Mouse (Mus musculus): ENCODE data around the gene AL732309.1. TPM values are rescaled to one million over a fixed set of nuclear protein-coding genes. Genes with fewer than 3 reads are reported as not detected.

The AL732309.1 gene
- polyA plus RNA-seq, 1 experiment from 2014 or later = 4.2 TPM

GRCm38 (mm10) chr2:25264851-25265250 is 18.2 kb upstream of the AL732309.1 start:
- H3K4me3 ChIP-seq (ENCODE audit: low read depth, low read length) = no peak overlapping the region

GRCm38 (mm10) chr2:25264286-25264660 is 17.6 kb upstream of the AL732309.1 start:
- Histone ChIP-seq H3K4me3 (ENCODE audit: low read depth, low read length) (no peak overlapping the region), H3K27me3 (ENCODE audit: control insufficient read depth, insufficient read depth, low read length) (peaks cover 12% of the 10 kb centered on the region), H3K36me3 (replicated peaks; ENCODE audit: control insufficient read depth, insufficient read depth, low read depth, low read length) (no peaks in the 10 kb centered on the region), H3K4me2 (ENCODE audit: low read depth, low read length) (peak overlapping the region; percentile 7; the same call in 1 of the 2 replicates), H3K4me1 (ENCODE audit: control insufficient read depth, insufficient read depth, low read length) (peaks cover 9% of the 10 kb centered on the region), H3K9me3 (replicated peaks; ENCODE audit: control insufficient read depth, low read length) (no peaks in the 10 kb centered on the region), H3K9ac (replicated peaks; ENCODE audit: low read length) (no peak overlapping the region), H3K27ac (replicated peaks; ENCODE audit: low read depth, low read length) (no peak overlapping the region)
- ATAC-seq (replicated peaks; ENCODE audit: insufficient number of reproducible peaks, low FRiP score, low TSS enrichment, low read depth) = no peak
- DNase-seq (ENCODE audit: low spot score) = no peak
- WGBS = 80% methylated on average over 5 of the region's 5 CpGs

More at GRCm38 (mm10) chr2:25264851-25265250, 18.2 kb upstream of the AL732309.1 start:
- Histone ChIP-seq H3K27me3 (ENCODE audit: control insufficient read depth, insufficient read depth, low read length) (peaks cover 12% of the 10 kb centered on the region), H3K9ac (replicated peaks; ENCODE audit: low read length) (no peak overlapping the region), H3K4me2 (ENCODE audit: low read depth, low read length) (peak overlapping the region; percentile 7; the same call in 1 of the 2 replicates), H3K27ac (replicated peaks; ENCODE audit: low read depth, low read length) (no peak overlapping the region), H3K36me3 (replicated peaks; ENCODE audit: control insufficient read depth, insufficient read depth, low read depth, low read length) (no peaks in the 10 kb centered on the region), H3K9me3 (replicated peaks; ENCODE audit: control insufficient read depth, low read length) (no peaks in the 10 kb centered on the region), H3K4me1 (ENCODE audit: control insufficient read depth, insufficient read depth, low read length) (peaks cover 9% of the 10 kb centered on the region)
- ATAC-seq (replicated peaks; ENCODE audit: insufficient number of reproducible peaks, low FRiP score, low TSS enrichment, low read depth) (no peak), DNase-seq (ENCODE audit: low spot score) (no peak)
- 72% methylated on average over 3 of the region's 3 CpGs for WGBS

- Histone ChIP-seq H3K4me1 (ENCODE audit: control insufficient read depth, insufficient read depth, low read length) (peaks cover 9% of the 10 kb centered on the region), H3K27ac (replicated peaks; ENCODE audit: low read depth, low read length) (no peak overlapping the region), H3K4me3 (ENCODE audit: low read depth, low read length) (peak overlapping the region; percentile 66), H3K9ac (replicated peaks; ENCODE audit: low read length) (peak overlapping the region; percentile 7; the same call in 1 of the 2 replicates), H3K4me2 (ENCODE audit: low read depth, low read length) (peak overlapping the region; percentile 93), H3K9me3 (replicated peaks; ENCODE audit: control insufficient read depth, low read length) (no peaks in the 10 kb centered on the region), H3K27me3 (ENCODE audit: control insufficient read depth, insufficient read depth, low read length) (peaks cover 12% of the 10 kb centered on the region), H3K36me3 (replicated peaks; ENCODE audit: control insufficient read depth, insufficient read depth, low read depth, low read length) (no peaks in the 10 kb centered on the region)
- DNase-seq (ENCODE audit: low spot score) (no peak), ATAC-seq (replicated peaks; ENCODE audit: insufficient number of reproducible peaks, low FRiP score, low TSS enrichment, low read depth) (no peak)
- 19% methylated on average over 12 of the region's 12 CpGs for WGBS
These were observed 17.1 kb upstream of the AL732309.1 start for GRCm38 (mm10) chr2:25263623-25264285.

GRCm38 (mm10) chr2:25262795-25263622 is 16.3 kb upstream of the AL732309.1 start:
- WGBS = under 1% methylated on average over 76 of the region's 82 CpGs
- H3K27ac ChIP-seq (replicated peaks; ENCODE audit: low read depth, low read length) = no peak overlapping the region
- ATAC-seq (replicated peaks; ENCODE audit: insufficient number of reproducible peaks, low FRiP score, low TSS enrichment, low read depth) = peak; percentile 3; the same call in 1 of the 2 replicates

GRCm38 (mm10) chr2:25262291-25262767 is 15.7 kb upstream of the AL732309.1 start, which contains the start of gene Tprn:
Gene Tprn (plus strand): TSS chr2:25262618.
- 0% methylated on average over 39 of the region's 39 CpGs for WGBS
- peak within 1 kb of the TSS; percentile 66 for H3K4me3 ChIP-seq (ENCODE audit: low read depth, low read length)
- H3K9ac ChIP-seq (replicated peaks; ENCODE audit: low read length) = peak within 1 kb of the TSS; percentile 66
- peaks cover 12% of the 10 kb centered on the region for H3K27me3 ChIP-seq (ENCODE audit: control insufficient read depth, insufficient read depth, low read length)
- DNase-seq (ENCODE audit: low spot score) (peak; percentile 97), ATAC-seq (replicated peaks; ENCODE audit: insufficient number of reproducible peaks, low FRiP score, low TSS enrichment, low read depth) (peak; percentile 99)
- H3K9me3 ChIP-seq (replicated peaks; ENCODE audit: control insufficient read depth, low read length) = no peaks in the 10 kb centered on the region
- H3K36me3 ChIP-seq (replicated peaks; ENCODE audit: control insufficient read depth, insufficient read depth, low read depth, low read length) = no peaks in the 10 kb centered on the region
- peak within 1 kb of the TSS; percentile 93 for H3K4me2 ChIP-seq (ENCODE audit: low read depth, low read length)
- peaks cover 9% of the 10 kb centered on the region for H3K4me1 ChIP-seq (ENCODE audit: control insufficient read depth, insufficient read depth, low read length)
- no peak within 1 kb of the TSS for H3K27ac ChIP-seq (replicated peaks; ENCODE audit: low read depth, low read length)

More at GRCm38 (mm10) chr2:25262795-25263622, 16.3 kb upstream of the AL732309.1 start:
- Histone ChIP-seq H3K36me3 (replicated peaks; ENCODE audit: control insufficient read depth, insufficient read depth, low read depth, low read length) (no peaks in the 10 kb centered on the region), H3K4me2 (ENCODE audit: low read depth, low read length) (peak overlapping the region; percentile 93), H3K4me1 (ENCODE audit: control insufficient read depth, insufficient read depth, low read length) (peaks cover 9% of the 10 kb centered on the region), H3K9me3 (replicated peaks; ENCODE audit: control insufficient read depth, low read length) (no peaks in the 10 kb centered on the region), H3K9ac (replicated peaks; ENCODE audit: low read length) (peak overlapping the region; percentile 66), H3K4me3 (ENCODE audit: low read depth, low read length) (peak overlapping the region; percentile 66), H3K27me3 (ENCODE audit: control insufficient read depth, insufficient read depth, low read length) (peaks cover 12% of the 10 kb centered on the region)
- peak; percentile 35 for DNase-seq (ENCODE audit: low spot score)

GRCm38 (mm10) chr2:25261870-25262269 is 15.2 kb upstream of the AL732309.1 start:
- H3K9ac ChIP-seq (replicated peaks; ENCODE audit: low read length) = peak overlapping the region; percentile 29
- DNase-seq (ENCODE audit: low spot score) (no peak), ATAC-seq (replicated peaks; ENCODE audit: insufficient number of reproducible peaks, low FRiP score, low TSS enrichment, low read depth) (no peak)
- no peak overlapping the region for H3K27ac ChIP-seq (replicated peaks; ENCODE audit: low read depth, low read length)
- H3K4me3 ChIP-seq (ENCODE audit: low read depth, low read length) = peak overlapping the region; percentile 66
- WGBS = 48% methylated on average over 12 of the region's 12 CpGs
- H3K36me3 ChIP-seq (replicated peaks; ENCODE audit: control insufficient read depth, insufficient read depth, low read depth, low read length) = no peaks in the 10 kb centered on the region
- peaks cover 9% of the 10 kb centered on the region for H3K4me1 ChIP-seq (ENCODE audit: control insufficient read depth, insufficient read depth, low read length)
- peak overlapping the region; percentile 93 for H3K4me2 ChIP-seq (ENCODE audit: low read depth, low read length)
- peaks cover 12% of the 10 kb centered on the region for H3K27me3 ChIP-seq (ENCODE audit: control insufficient read depth, insufficient read depth, low read length)
- H3K9me3 ChIP-seq (replicated peaks; ENCODE audit: control insufficient read depth, low read length) = no peaks in the 10 kb centered on the region

- H3K27me3 ChIP-seq (ENCODE audit: control insufficient read depth, insufficient read depth, low read length) = peaks cover 4% of the 10 kb centered on the region
- no peak overlapping the region for H3K4me2 ChIP-seq (ENCODE audit: low read depth, low read length)
- peaks cover 7% of the 10 kb centered on the region for H3K4me1 ChIP-seq (ENCODE audit: control insufficient read depth, insufficient read depth, low read length)
- ATAC-seq (replicated peaks; ENCODE audit: insufficient number of reproducible peaks, low FRiP score, low TSS enrichment, low read depth) = no peak
- H3K9me3 ChIP-seq (replicated peaks; ENCODE audit: control insufficient read depth, low read length) = no peaks in the 10 kb centered on the region
- DNase-seq (ENCODE audit: low spot score) = no peak
- H3K27ac ChIP-seq (replicated peaks; ENCODE audit: low read depth, low read length) = no peak overlapping the region
- no peaks in the 10 kb centered on the region for H3K36me3 ChIP-seq (replicated peaks; ENCODE audit: control insufficient read depth, insufficient read depth, low read depth, low read length)
- 60% methylated on average over 2 of the region's 2 CpGs for WGBS
- no peak overlapping the region for H3K9ac ChIP-seq (replicated peaks; ENCODE audit: low read length)
- H3K4me3 ChIP-seq (ENCODE audit: low read depth, low read length) = no peak overlapping the region
These were observed 12.2 kb upstream of the AL732309.1 start for GRCm38 (mm10) chr2:25258887-25259286.
